Comparison of ENCODE assay signal across 19 mouse cellular contexts in genomic region chr13:60690921-60691320, GRCm38 (mm10).
A peak's percentile ranks its signal among the peaks of the same experiment; 100 is the strongest.
DNase-seq lines count a peak whose midpoint lies in the region; ATAC-seq and TF ChIP-seq lines count a peak whose summit lies in the region.
"Had no signal": no experiment of that assay in that cellular context is flagged by ENCODE, and none has a peak within 500 bp of the region (broad histone marks: within the 10 kb centered on the region; RNA-seq: fewer than 3 reads in every experiment).

No protein-coding gene starts in this region.

- TF ChIP-seq CTCF in gastrocnemius, adult 2 months (IDR thresholded peaks at IDR 0.05), result no peak

- no peak for ATAC-seq in midbrain, embryonic 13.5 days
- no peak for ATAC-seq in midbrain, embryonic 16.5 days
- no peak for ATAC-seq in intestine, embryonic 15.5 days
- ATAC-seq: activated CD4-positive, CD25-positive, alpha-beta regulatory T cell, adult 4 months; Patski had no signal

- peaks cover 12% of the 10 kb centered on the region; the same call in 1 of the 2 replicates for H3K9me3 ChIP-seq in midbrain, embryonic 13.5 days
- no peaks in the 10 kb centered on the region for H3K9me3 ChIP-seq in midbrain, embryonic 16.5 days (replicated peaks; ENCODE audit: control insufficient read depth, low read length, poor library complexity, severe bottlenecking)
- H3K9me3 ChIP-seq in intestine, embryonic 15.5 days, result no peaks in the 10 kb centered on the region

- H3K27me3 ChIP-seq in midbrain, embryonic 13.5 days, result no peaks in the 10 kb centered on the region
- no peaks in the 10 kb centered on the region for H3K27me3 ChIP-seq in midbrain, embryonic 16.5 days (ENCODE audit: control insufficient read depth, insufficient read depth, low read depth, low read length)
- H3K27me3 ChIP-seq in intestine, embryonic 15.5 days (replicated peaks), result no peaks in the 10 kb centered on the region
- H3K27me3 ChIP-seq: CH12.LX; embryonic facial prominence, embryonic 13.5 days; forebrain, embryonic 12.5 days; heart, embryonic 12.5 days; Patski had no signal

- intact Hi-C loops in gastrocnemius, adult 2 months (cut with DNase I), result no loop called here

- H3K36me3 ChIP-seq in midbrain, embryonic 13.5 days, result peaks cover 16% of the 10 kb centered on the region; the same call in 1 of the 2 replicates
- H3K36me3 ChIP-seq in midbrain, embryonic 16.5 days (ENCODE audit: control insufficient read depth, insufficient read depth, low read length), result no peaks in the 10 kb centered on the region
- no peaks in the 10 kb centered on the region for H3K36me3 ChIP-seq in intestine, embryonic 15.5 days
- H3K36me3 ChIP-seq: embryonic facial prominence, embryonic 13.5 days; heart, embryonic 12.5 days had no signal

- H3K27ac ChIP-seq in gastrocnemius, adult 2 months, result no peak overlapping the region
- 0 out of 2 replicates have a peak overlapping the region, but pooled peaks have one; percentile 9 for H3K27ac ChIP-seq in midbrain, embryonic 13.5 days
- no peak overlapping the region for H3K27ac ChIP-seq in midbrain, embryonic 16.5 days (ENCODE audit: low read length)
- H3K27ac ChIP-seq in intestine, embryonic 15.5 days, result no peak overlapping the region
- H3K27ac ChIP-seq: embryonic facial prominence, embryonic 13.5 days; forebrain, embryonic 12.5 days; hindbrain, embryonic 10.5 days had no signal

- H3K9ac ChIP-seq in midbrain, embryonic 13.5 days (replicated peaks), result no peak overlapping the region
- no peak overlapping the region for H3K9ac ChIP-seq in midbrain, embryonic 16.5 days (ENCODE audit: low read depth, low read length)
- no peak overlapping the region for H3K9ac ChIP-seq in intestine, embryonic 15.5 days
- H3K9ac ChIP-seq: embryonic facial prominence, embryonic 13.5 days; forebrain, embryonic 12.5 days; heart, embryonic 12.5 days had no signal

- no peak overlapping the region for H3K4me2 ChIP-seq in midbrain, embryonic 13.5 days (replicated peaks)
- no peak overlapping the region for H3K4me2 ChIP-seq in midbrain, embryonic 16.5 days (ENCODE audit: low read length)
- H3K4me2 ChIP-seq in intestine, embryonic 15.5 days (replicated peaks), result no peak overlapping the region
- H3K4me2 ChIP-seq: embryonic facial prominence, embryonic 13.5 days; forebrain, embryonic 12.5 days; heart, embryonic 12.5 days had no signal

- peaks cover 16% of the 10 kb centered on the region for H3K4me1 ChIP-seq in midbrain, embryonic 13.5 days (replicated peaks)
- peaks cover 11% of the 10 kb centered on the region for H3K4me1 ChIP-seq in midbrain, embryonic 16.5 days (ENCODE audit: control insufficient read depth, insufficient read depth, low read length)
- H3K4me1 ChIP-seq in intestine, embryonic 15.5 days (replicated peaks), result peaks cover 19% of the 10 kb centered on the region

- peak; percentile 10 for DNase-seq in gastrocnemius, adult 2 months
- no peak for DNase-seq in gastrocnemius, postnatal 10 days
- DNase-seq in layer of hippocampus, adult 9-11 months, result peak; percentile 60
- DNase-seq in layer of hippocampus, postnatal 36 days, result no peak
- DNase-seq: adrenal gland, postnatal 14 days; cerebellum, adult 18-20 months; cerebellum, adult 9-11 months; cerebellum, postnatal 36 days; gastrocnemius, postnatal 25 days had no signal

- H3K4me3 ChIP-seq in gastrocnemius, adult 2 months, result no peak overlapping the region
- H3K4me3 ChIP-seq in midbrain, embryonic 13.5 days (replicated peaks), result no peak overlapping the region
- no peak overlapping the region for H3K4me3 ChIP-seq in midbrain, embryonic 16.5 days (ENCODE audit: low read depth, low read length)
- H3K4me3 ChIP-seq in intestine, embryonic 15.5 days (replicated peaks), result no peak overlapping the region
- H3K4me3 ChIP-seq: embryonic facial prominence, embryonic 13.5 days; forebrain, embryonic 12.5 days; heart, embryonic 12.5 days; hindbrain, embryonic 10.5 days had no signal

- WGBS in midbrain, embryonic 13.5 days, result 93% methylated on average over 2 of the region's 2 CpGs
- WGBS in midbrain, embryonic 16.5 days, result 79% methylated on average over 2 of the region's 2 CpGs
- WGBS in intestine, embryonic 15.5 days, result 96% methylated on average over 2 of the region's 2 CpGs

Comparison
In these comparisons a context has a peak if more than half of its experiments do, and no peak if none do; other contexts are left out.
1. DNase-seq: peak in gastrocnemius, adult 2 months (single experiment) and layer of hippocampus, adult 9-11 months (single experiment); none in gastrocnemius, postnatal 10 days (single experiment) and layer of hippocampus, postnatal 36 days (0 of 2).